Mouse (Mus musculus) intestine, embryonic 15.5 days (tissue): ENCODE results near the gene Tex22. TPM values are rescaled to one million over a fixed set of nuclear protein-coding genes. Genes with fewer than 3 reads are reported as not detected.

Source experiments
- ATAC-seq: fragments of 200-750 bp; cut with Nextera tagmentation; 2 replicates; pipeline ENCODE4 v1.8.0; 2017; ENCODE audit warnings: moderate TSS enrichment, moderate library complexity
- H3K27ac ChIP-seq: fragments of 300-500 bp; sonication (generic); 2 replicates; pipeline ENCODE4 v1.5.1; 2015; ENCODE audit warnings: mild to moderate bottlenecking, inconsistent platforms
- H3K27me3 ChIP-seq: fragments of 300-500 bp; sonication (generic); replicated peaks from 2 replicates; pipeline ENCODE4 v1.6.1; 2015; ENCODE audit warnings: inconsistent platforms
- H3K36me3 ChIP-seq: fragments of 300-500 bp; sonication (generic); 2 replicates; pipeline ENCODE4 v1.6.1; 2015; ENCODE audit warnings: inconsistent platforms
- H3K4me1 ChIP-seq: fragments of 300-500 bp; sonication (generic); replicated peaks from 2 replicates; pipeline ENCODE4 v1.6.1; 2015; ENCODE audit warnings: inconsistent platforms
- H3K4me2 ChIP-seq: fragments of 300-500 bp; sonication (generic); replicated peaks from 2 replicates; pipeline ENCODE4 v1.6.1; 2015; ENCODE audit warnings: mild to moderate bottlenecking, inconsistent platforms
- H3K4me3 ChIP-seq: fragments of 300-500 bp; sonication (generic); replicated peaks from 2 replicates; pipeline ENCODE4 v1.5.1; 2015; ENCODE audit warnings: inconsistent platforms
- H3K9ac ChIP-seq: fragments of 300-500 bp; sonication (generic); 2 replicates; pipeline ENCODE4 v1.6.1; 2015; ENCODE audit warnings: inconsistent platforms
- H3K9me3 ChIP-seq: fragments of 300-500 bp; sonication (generic); 2 replicates; pipeline ENCODE4 v1.6.1; 2016; ENCODE audit warnings: inconsistent platforms
- WGBS: fragments of 180-500 bp; shearing (Covaris S2); methylation state at CpG from one replicate; pipeline ENCODE4 v1.1.7; 2015; 5-methylcytosine and 5-hydroxymethylcytosine counted together
- polyA plus RNA-seq: library from polyadenylated mRNA; unstranded; fragments of >200 nt; fragmentation: Nextera tagmentation; extraction: Ambion mirVana; gene quantifications from 2 replicates; pipeline ENCODE4 v1.2.1, GENCODE M21; 2015

Tex22 gene
- polyA plus RNA-seq, 1 experiment from 2014 or later: not detected

DNA sequence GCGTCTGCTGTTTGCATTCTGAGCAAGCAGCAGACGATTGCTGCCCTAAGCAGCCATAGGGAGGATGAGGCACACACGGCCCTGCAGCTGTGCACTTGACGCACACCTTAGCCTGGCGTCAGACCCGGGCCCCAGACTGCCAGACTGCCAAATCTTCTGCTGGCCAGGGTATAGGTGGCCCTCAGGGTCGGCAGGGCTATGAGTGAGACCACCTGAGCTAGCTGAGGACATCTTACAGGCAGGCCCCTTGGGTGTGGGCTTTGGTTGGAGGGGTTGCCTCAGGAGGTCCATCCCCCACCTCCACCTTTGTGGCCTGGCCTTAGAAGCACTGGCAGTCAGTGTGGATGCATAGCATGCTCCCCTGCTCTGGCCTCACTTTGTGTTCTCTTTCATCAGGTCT, 61.1 kb downstream of the Tex22 start:
- H3K4me3 ChIP-seq: no peak overlapping the region
- peaks cover 54% of the 10 kb centered on the region for H3K36me3 ChIP-seq
- 88% methylated on average over 7 of the region's 7 CpGs for WGBS
- H3K4me1 ChIP-seq: peaks cover 29% of the 10 kb centered on the region
- no peak overlapping the region for H3K4me2 ChIP-seq
- H3K9ac ChIP-seq: no peak overlapping the region
- no peak for ATAC-seq
- no peaks in the 10 kb centered on the region for H3K27me3 ChIP-seq
- H3K27ac ChIP-seq: no peak overlapping the region
- H3K9me3 ChIP-seq: no peaks in the 10 kb centered on the region

DNA sequence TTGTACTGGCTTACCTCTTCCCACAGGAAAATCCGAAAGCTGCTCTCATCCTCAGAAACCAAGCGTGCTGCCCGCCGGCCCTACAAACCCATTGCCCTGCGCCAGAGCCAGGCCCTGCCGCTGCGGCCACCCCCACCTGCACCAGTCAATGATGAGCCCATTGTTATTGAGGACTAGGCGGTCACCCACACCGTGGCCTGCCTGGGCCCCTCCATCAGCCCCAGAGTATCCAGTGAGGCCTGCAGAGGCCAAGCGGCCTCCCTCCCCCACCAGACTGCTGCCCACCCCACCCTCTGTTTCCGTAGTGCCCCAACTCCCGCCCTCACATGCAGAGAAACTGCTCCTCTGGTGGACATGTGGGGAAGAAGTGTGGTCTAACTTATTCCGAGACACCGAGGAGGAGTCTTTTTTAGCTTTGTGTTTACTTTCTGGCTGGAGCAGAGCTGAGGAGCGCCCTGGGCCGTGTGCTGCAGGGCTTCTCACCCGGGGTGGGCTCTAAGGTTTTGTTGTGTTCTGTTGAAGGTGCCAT, 62.3 kb downstream of the Tex22 start:
- Histone ChIP-seq H3K9me3 (no peaks in the 10 kb centered on the region), H3K4me2 (no peak overlapping the region), H3K27me3 (peaks cover 8% of the 10 kb centered on the region; the same call in 1 of the 2 replicates), H3K36me3 (peaks cover 49% of the 10 kb centered on the region), H3K4me1 (peaks cover 39% of the 10 kb centered on the region), H3K4me3 (no peak overlapping the region), H3K27ac (no peak overlapping the region), H3K9ac (no peak overlapping the region)
- 73% methylated on average over 17 of the region's 17 CpGs for WGBS
- ATAC-seq: no peak

DNA sequence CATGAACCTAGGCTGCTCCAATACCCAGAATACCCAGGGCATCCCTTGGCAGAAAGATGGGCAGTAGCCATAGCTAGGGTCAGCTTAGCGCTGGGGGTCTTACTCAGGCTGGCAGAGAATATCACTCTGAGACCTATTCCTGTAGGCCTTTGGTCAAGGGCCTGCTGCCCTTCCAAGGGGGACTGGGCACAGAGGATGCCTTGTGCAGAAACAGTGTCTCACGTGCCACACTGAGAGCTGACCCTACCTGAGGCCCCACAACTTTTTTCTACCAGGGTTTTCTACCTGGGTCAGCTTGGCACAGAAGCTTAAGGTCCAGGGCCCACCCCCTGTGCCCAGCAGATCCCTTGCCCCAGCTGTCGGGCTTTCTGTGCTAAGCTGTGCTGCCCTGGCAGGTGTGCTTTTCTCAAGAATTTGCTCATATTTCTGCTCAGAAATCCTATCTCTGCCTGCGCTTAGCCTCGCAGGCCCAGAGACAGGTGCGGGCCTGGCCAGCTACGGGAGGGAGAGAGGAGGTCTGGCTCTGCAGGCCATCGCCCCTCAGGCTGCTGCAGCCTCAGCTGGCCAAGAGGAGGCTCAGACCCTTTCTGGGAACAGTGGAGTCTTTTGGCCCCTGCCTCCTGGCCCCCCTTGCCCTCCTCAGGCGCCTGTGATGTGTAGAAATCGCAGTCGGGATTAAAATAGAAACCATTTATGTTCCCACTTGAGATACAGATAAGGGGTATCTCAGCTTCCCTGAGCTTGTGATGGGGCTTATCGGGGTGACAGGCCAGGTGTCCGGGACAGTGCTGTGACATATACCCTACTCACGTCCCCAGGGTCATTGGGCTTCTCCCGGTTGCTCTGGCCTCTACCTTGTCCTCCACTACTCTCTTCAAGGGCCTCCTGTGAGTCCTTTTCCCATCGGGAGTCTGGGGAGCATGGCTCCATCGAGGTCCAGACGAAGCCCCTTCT, 63.2 kb downstream of the Tex22 start:
- H3K27ac ChIP-seq: no peak overlapping the region
- H3K27me3 ChIP-seq: peaks cover 16% of the 10 kb centered on the region; the same call in 1 of the 2 replicates
- H3K9me3 ChIP-seq: no peaks in the 10 kb centered on the region
- peaks cover 45% of the 10 kb centered on the region for H3K4me1 ChIP-seq
- no peak overlapping the region for H3K4me2 ChIP-seq
- ATAC-seq: no peak
- no peak overlapping the region for H3K4me3 ChIP-seq
- WGBS: 88% methylated on average over 18 of the region's 18 CpGs
- peaks cover 40% of the 10 kb centered on the region for H3K36me3 ChIP-seq
- H3K9ac ChIP-seq: no peak overlapping the region

DNA sequence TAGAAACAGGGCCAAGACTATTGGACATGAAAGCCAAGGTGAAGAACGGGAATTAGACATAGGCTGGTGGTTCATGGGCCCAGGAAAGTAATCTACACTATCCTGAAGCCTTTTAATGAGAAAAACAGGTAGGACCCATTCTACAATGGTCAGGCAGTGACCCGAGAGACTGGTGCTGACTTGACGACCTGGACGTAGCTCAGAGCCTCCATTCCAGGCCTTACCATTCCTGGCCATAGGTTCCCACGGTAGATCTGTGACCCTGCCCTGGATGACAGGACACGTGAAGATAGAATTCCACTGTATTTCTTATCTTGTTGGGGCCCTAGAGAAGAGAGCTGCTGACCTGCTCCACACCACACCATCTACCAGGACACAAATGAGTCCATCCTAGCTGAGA, 64.0 kb downstream of the Tex22 start:
- Histone ChIP-seq H3K9me3 (no peaks in the 10 kb centered on the region), H3K27ac (no peak overlapping the region), H3K9ac (no peak overlapping the region), H3K4me1 (peaks cover 49% of the 10 kb centered on the region), H3K4me2 (no peak overlapping the region), H3K27me3 (peaks cover 16% of the 10 kb centered on the region; the same call in 1 of the 2 replicates), H3K36me3 (peaks cover 37% of the 10 kb centered on the region), H3K4me3 (no peak overlapping the region)
- ATAC-seq: no peak
- 74% methylated on average over 6 of the region's 6 CpGs for WGBS

Other genes with a start within 250 kb of the Tex22 start
- 87.6 and 88.0 TPM in 2 replicates for gene Cdca4, start 245.1 kb upstream of the Tex22 start, polyA plus RNA-seq
- 0.24 and 0.40 TPM in 2 replicates for gene Gpr132, start 206.3 kb upstream of the Tex22 start, polyA plus RNA-seq
- gene Jag2, start 144.7 kb upstream of the Tex22 start, polyA plus RNA-seq: 3.7 and 4.1 TPM in 2 replicates
- gene Nudt14, start 132.4 kb upstream of the Tex22 start, polyA plus RNA-seq: 91.3 and 94.7 TPM in 2 replicates
- 19.5 and 22.4 TPM in 2 replicates for gene Btbd6, start 98.0 kb upstream of the Tex22 start, polyA plus RNA-seq
- 45.8 and 49.8 TPM in 2 replicates for gene Brf1, start 73.8 kb upstream of the Tex22 start, polyA plus RNA-seq
- gene Pacs2, start 60.0 kb upstream of the Tex22 start, polyA plus RNA-seq: 11.7 and 12.1 TPM in 2 replicates
- gene Mta1, start 23.8 kb downstream of the Tex22 start, polyA plus RNA-seq: 11.3 and 11.5 TPM in 2 replicates
- 122 and 130 TPM in 2 replicates for gene Crip2, start 65.7 kb downstream of the Tex22 start, polyA plus RNA-seq
- gene Crip1, start 71.8 kb downstream of the Tex22 start, polyA plus RNA-seq: 426 and 430 TPM in 2 replicates
- gene Tedc1, start 81.9 kb downstream of the Tex22 start, polyA plus RNA-seq: 25.3 and 25.5 TPM in 2 replicates
- gene Tmem121, start 111.4 kb downstream of the Tex22 start, polyA plus RNA-seq: 6.7 and 7.5 TPM in 2 replicates